Mouse (Mus musculus) hindbrain, embryonic 13.5 days (tissue): ENCODE measurements around the gene Lmod2. TPM values are rescaled to one million over a fixed set of nuclear protein-coding genes. Genes with fewer than 3 reads are reported as not detected.

Experiments
- ATAC-seq: fragments of 200-750 bp; cut with Nextera tagmentation; 2 replicates; pipeline ENCODE4 v1.8.0; 2017; ENCODE audit warnings: moderate TSS enrichment; ENCODE audit not compliant: low FRiP score
- H3K27ac ChIP-seq: fragments of 300-500 bp; sonication (generic); 2 replicates; pipeline ENCODE4 v1.5.1; 2015; ENCODE audit warnings: inconsistent platforms, mild to moderate bottlenecking, moderate library complexity
- H3K27me3 ChIP-seq: fragments of 300-500 bp; sonication (generic); 2 replicates; pipeline ENCODE4 v1.6.1; 2015; ENCODE audit warnings: mild to moderate bottlenecking, inconsistent platforms
- H3K36me3 ChIP-seq: fragments of 300-500 bp; sonication (generic); 2 replicates; pipeline ENCODE4 v1.6.1; 2015; ENCODE audit warnings: mild to moderate bottlenecking, inconsistent platforms
- H3K4me1 ChIP-seq: fragments of 300-500 bp; sonication (generic); replicated peaks from 2 replicates; pipeline ENCODE4 v1.6.1; 2015; ENCODE audit warnings: inconsistent platforms
- H3K4me2 ChIP-seq: fragments of 300-500 bp; sonication (generic); 2 replicates; pipeline ENCODE4 v1.6.1; 2015; ENCODE audit warnings: inconsistent platforms, mild to moderate bottlenecking, moderate library complexity
- H3K4me3 ChIP-seq: fragments of 300-500 bp; sonication (generic); 2 replicates; pipeline ENCODE4 v1.5.1; 2015; ENCODE audit warnings: mild to moderate bottlenecking, inconsistent platforms
- H3K9ac ChIP-seq: fragments of 300-500 bp; sonication (generic); 2 replicates; pipeline ENCODE4 v1.6.1; 2015; ENCODE audit warnings: mild to moderate bottlenecking, inconsistent platforms
- H3K9me3 ChIP-seq: fragments of 300-500 bp; sonication (generic); 2 replicates; pipeline ENCODE4 v1.6.1; 2016; ENCODE audit warnings: inconsistent platforms
- WGBS: fragments of 180-500 bp; shearing (Covaris S2); methylation state at CpG from one replicate; pipeline ENCODE4 v1.1.7; 2015; 5-methylcytosine and 5-hydroxymethylcytosine counted together
- polyA plus RNA-seq: library from polyadenylated mRNA; unstranded; fragments of >200 nt; fragmentation: Nextera tagmentation; extraction: Ambion mirVana; gene quantifications from 2 replicates; pipeline ENCODE4 v1.2.1, GENCODE M21; 2015

The Lmod2 gene
- polyA plus RNA-seq, result not detected in 2 replicates

- no peak within 1 kb of the TSS for H3K27ac ChIP-seq
- no peak within 1 kb of the TSS for H3K4me2 ChIP-seq
- H3K4me1 ChIP-seq, result no peaks in the 10 kb centered on the region
- ATAC-seq, result no peak
- H3K27me3 ChIP-seq, result no peaks in the 10 kb centered on the region
- no peak within 1 kb of the TSS for H3K9ac ChIP-seq
- no peaks in the 10 kb centered on the region for H3K36me3 ChIP-seq
- 69% methylated on average over 10 of the region's 10 CpGs for WGBS
- H3K9me3 ChIP-seq, result no peaks in the 10 kb centered on the region
- no peak within 1 kb of the TSS for H3K4me3 ChIP-seq
Observed at GRCm38 (mm10) chr6:24597500-24597899, at the start of gene Lmod2. Gene Lmod2 (plus strand): TSS chr6:24597762.

GRCm38 (mm10) chr6:24549801-24550200 lies 47.8 kb upstream of the Lmod2 start:
- Histone ChIP-seq H3K4me2 (no peak overlapping the region), H3K36me3 (no peaks in the 10 kb centered on the region), H3K27ac (no peak overlapping the region), H3K4me3 (no peak overlapping the region), H3K4me1 (no peaks in the 10 kb centered on the region), H3K27me3 (no peaks in the 10 kb centered on the region), H3K9me3 (no peaks in the 10 kb centered on the region), H3K9ac (no peak overlapping the region)
- no peak for ATAC-seq
- WGBS, result 81% methylated on average over 2 of the region's 2 CpGs

- no peak overlapping the region for H3K9ac ChIP-seq
- ATAC-seq, result no peak
- H3K36me3 ChIP-seq, result no peaks in the 10 kb centered on the region
- no peaks in the 10 kb centered on the region for H3K27me3 ChIP-seq
- H3K27ac ChIP-seq, result no peak overlapping the region
- H3K4me2 ChIP-seq, result no peak overlapping the region
- no peak overlapping the region for H3K4me3 ChIP-seq
- no peaks in the 10 kb centered on the region for H3K9me3 ChIP-seq
- H3K4me1 ChIP-seq, result no peaks in the 10 kb centered on the region
- WGBS, result 86% methylated on average over 7 of the region's 7 CpGs
Observed at GRCm38 (mm10) chr6:24552046-24552445, 45.5 kb upstream of the Lmod2 start.

GRCm38 (mm10) chr6:24554427-24555086 lies 43.0 kb upstream of the Lmod2 start:
- no peak for ATAC-seq
- no peaks in the 10 kb centered on the region for H3K4me1 ChIP-seq
- no peak overlapping the region for H3K27ac ChIP-seq
- no peaks in the 10 kb centered on the region for H3K36me3 ChIP-seq
- no peak overlapping the region for H3K4me2 ChIP-seq
- 80% methylated on average over 11 of the region's 11 CpGs for WGBS
- H3K9ac ChIP-seq, result no peak overlapping the region
- no peak overlapping the region for H3K4me3 ChIP-seq
- H3K9me3 ChIP-seq, result no peaks in the 10 kb centered on the region
- no peaks in the 10 kb centered on the region for H3K27me3 ChIP-seq

- no peak overlapping the region for H3K9ac ChIP-seq
- H3K27ac ChIP-seq, result no peak overlapping the region
- H3K9me3 ChIP-seq, result no peaks in the 10 kb centered on the region
- ATAC-seq, result no peak
- H3K4me1 ChIP-seq, result no peaks in the 10 kb centered on the region
- no peak overlapping the region for H3K4me3 ChIP-seq
- no peaks in the 10 kb centered on the region for H3K36me3 ChIP-seq
- H3K27me3 ChIP-seq, result no peaks in the 10 kb centered on the region
- WGBS, result 86% methylated on average over 2 of the region's 2 CpGs
- H3K4me2 ChIP-seq, result no peak overlapping the region
Observed at GRCm38 (mm10) chr6:24555488-24555887, 42.1 kb upstream of the Lmod2 start.

- H3K9ac ChIP-seq, result no peak overlapping the region
- no peak overlapping the region for H3K27ac ChIP-seq
- no peaks in the 10 kb centered on the region for H3K4me1 ChIP-seq
- no peaks in the 10 kb centered on the region for H3K36me3 ChIP-seq
- H3K4me3 ChIP-seq, result no peak overlapping the region
- no peaks in the 10 kb centered on the region for H3K27me3 ChIP-seq
- H3K4me2 ChIP-seq, result no peak overlapping the region
- no peak for ATAC-seq
- WGBS, result 81% methylated on average over 9 of the region's 9 CpGs
- no peaks in the 10 kb centered on the region for H3K9me3 ChIP-seq
Observed at GRCm38 (mm10) chr6:24564081-24564480, 33.5 kb upstream of the Lmod2 start.

GRCm38 (mm10) chr6:24564886-24565285 lies 32.7 kb upstream of the Lmod2 start:
- H3K9ac ChIP-seq, result no peak overlapping the region
- no peaks in the 10 kb centered on the region for H3K4me1 ChIP-seq
- H3K4me3 ChIP-seq, result no peak overlapping the region
- no peak for ATAC-seq
- H3K27ac ChIP-seq, result no peak overlapping the region
- no peaks in the 10 kb centered on the region for H3K9me3 ChIP-seq
- no peaks in the 10 kb centered on the region for H3K36me3 ChIP-seq
- no peaks in the 10 kb centered on the region for H3K27me3 ChIP-seq
- H3K4me2 ChIP-seq, result no peak overlapping the region
- WGBS, result 95% methylated on average over 1 of the region's 1 CpGs

- H3K27me3 ChIP-seq, result no peaks in the 10 kb centered on the region
- H3K36me3 ChIP-seq, result no peaks in the 10 kb centered on the region
- no peaks in the 10 kb centered on the region for H3K4me1 ChIP-seq
- H3K9ac ChIP-seq, result no peak overlapping the region
- no peaks in the 10 kb centered on the region for H3K9me3 ChIP-seq
- H3K4me2 ChIP-seq, result no peak overlapping the region
- no peak for ATAC-seq
- no peak overlapping the region for H3K27ac ChIP-seq
- 84% methylated on average over 5 of the region's 5 CpGs for WGBS
- H3K4me3 ChIP-seq, result no peak overlapping the region
Observed at GRCm38 (mm10) chr6:24568963-24569362, 28.6 kb upstream of the Lmod2 start.

- H3K36me3 ChIP-seq, result no peaks in the 10 kb centered on the region
- H3K9ac ChIP-seq, result no peak overlapping the region
- no peak overlapping the region for H3K4me3 ChIP-seq
- H3K27ac ChIP-seq, result no peak overlapping the region
- no peaks in the 10 kb centered on the region for H3K27me3 ChIP-seq
- no peak overlapping the region for H3K4me2 ChIP-seq
- no peaks in the 10 kb centered on the region for H3K9me3 ChIP-seq
- no peak for ATAC-seq
- 88% methylated on average over 1 of the region's 1 CpGs for WGBS
- H3K4me1 ChIP-seq, result no peaks in the 10 kb centered on the region
Observed at GRCm38 (mm10) chr6:24569711-24570110, 27.9 kb upstream of the Lmod2 start.

GRCm38 (mm10) chr6:24570278-24570677 lies 27.3 kb upstream of the Lmod2 start:
- Histone ChIP-seq H3K4me2 (no peak overlapping the region), H3K9me3 (no peaks in the 10 kb centered on the region), H3K27ac (no peak overlapping the region), H3K9ac (no peak overlapping the region), H3K4me1 (no peaks in the 10 kb centered on the region), H3K4me3 (no peak overlapping the region), H3K27me3 (no peaks in the 10 kb centered on the region), H3K36me3 (no peaks in the 10 kb centered on the region)
- ATAC-seq, result no peak
- 76% methylated on average over 11 of the region's 11 CpGs for WGBS

- Histone ChIP-seq H3K36me3 (no peaks in the 10 kb centered on the region), H3K4me2 (no peak overlapping the region), H3K27ac (no peak overlapping the region), H3K9ac (no peak overlapping the region), H3K27me3 (no peaks in the 10 kb centered on the region), H3K9me3 (no peaks in the 10 kb centered on the region), H3K4me1 (no peaks in the 10 kb centered on the region), H3K4me3 (no peak overlapping the region)
- ATAC-seq, result no peak
- WGBS, result 84% methylated on average over 6 of the region's 6 CpGs
Observed at GRCm38 (mm10) chr6:24571126-24571525, 26.4 kb upstream of the Lmod2 start.

GRCm38 (mm10) chr6:24572431-24572830 lies 25.1 kb upstream of the Lmod2 start:
- no peaks in the 10 kb centered on the region for H3K36me3 ChIP-seq
- no peaks in the 10 kb centered on the region for H3K9me3 ChIP-seq
- H3K27me3 ChIP-seq, result no peaks in the 10 kb centered on the region
- no peak overlapping the region for H3K4me3 ChIP-seq
- WGBS, result 93% methylated on average over 14 of the region's 14 CpGs
- H3K4me2 ChIP-seq, result no peak overlapping the region
- H3K9ac ChIP-seq, result no peak overlapping the region
- ATAC-seq, result no peak
- H3K27ac ChIP-seq, result no peak overlapping the region
- H3K4me1 ChIP-seq, result no peaks in the 10 kb centered on the region

- Histone ChIP-seq H3K27me3 (no peaks in the 10 kb centered on the region), H3K27ac (no peak overlapping the region), H3K9me3 (no peaks in the 10 kb centered on the region), H3K4me2 (no peak overlapping the region), H3K4me1 (no peaks in the 10 kb centered on the region), H3K4me3 (no peak overlapping the region), H3K36me3 (no peaks in the 10 kb centered on the region), H3K9ac (no peak overlapping the region)
- ATAC-seq, result no peak
Observed at GRCm38 (mm10) chr6:24573319-24573718, 24.2 kb upstream of the Lmod2 start.
